Mouse (Mus musculus): ENCODE measurements around the gene Slc2a1.

DNA sequence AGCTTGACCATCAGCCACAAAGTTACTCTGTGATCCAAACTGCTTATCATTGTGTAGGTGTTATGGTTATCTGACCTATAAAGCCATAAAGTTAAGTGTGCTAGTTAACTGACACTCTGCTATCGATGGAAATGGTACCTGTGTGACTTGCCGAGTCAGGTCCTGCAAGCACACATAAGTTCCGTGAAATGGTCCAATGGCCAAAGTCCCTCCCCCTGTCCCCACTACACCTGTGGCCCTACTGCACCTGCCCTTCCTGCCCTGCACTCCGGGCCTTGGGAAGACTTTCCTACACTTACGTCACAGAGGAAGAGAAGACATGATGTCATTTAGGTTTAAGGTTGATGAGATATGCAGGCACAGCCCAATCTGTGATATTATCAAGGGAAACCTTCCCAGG lies 38.8 kb downstream of the Slc2a1 start:
- TF ChIP-seq POLR2A (IDR thresholded peaks at IDR 0.05; ENCODE audit: borderline replicate concordance, control insufficient read depth, low read depth, low read length) = no peak
- TF ChIP-seq CTCF (IDR thresholded peaks at IDR 0.05; ENCODE audit: control insufficient read depth, insufficient read depth, low read length) = no peak
